Mouse (Mus musculus) granulocyte monocyte progenitor cell, adult 5-6 weeks (primary cell): Measurements from ENCODE around the gene Thsd7b. TPM values are rescaled to one million over a fixed set of nuclear protein-coding genes. Genes with fewer than 3 reads are reported as not detected.
"Not testable (repeated sequence)": the region's sequence is repeated elsewhere in the genome, so short reads cannot be mapped to it uniquely, and the experiment has no call there.

Source experiments
- ATAC-seq: replicated peaks from 2 replicates; pipeline ENCODE4 v1.8.0; 2016; ENCODE audit warnings: mild to moderate bottlenecking, moderate TSS enrichment, inconsistent platforms; ENCODE audit not compliant: poor library complexity, severe bottlenecking
- total RNA-seq, 2 experiments: library from RNA; stranded (forward) in 1 of 2; stranded (reverse) in 1 of 2; fragments of 200-712, 200-1000 nt in 1 of 2; fragments of >200 nt in 1 of 2; fragmentation: Nextera tagmentation in 1 of 2; gene quantifications; 2 replicates each; pipeline ENCODE4 v1.2.3; 2014 to 2017

Gene Thsd7b
- total RNA-seq, 2 experiments from 2014 or later = not detected

DNA sequence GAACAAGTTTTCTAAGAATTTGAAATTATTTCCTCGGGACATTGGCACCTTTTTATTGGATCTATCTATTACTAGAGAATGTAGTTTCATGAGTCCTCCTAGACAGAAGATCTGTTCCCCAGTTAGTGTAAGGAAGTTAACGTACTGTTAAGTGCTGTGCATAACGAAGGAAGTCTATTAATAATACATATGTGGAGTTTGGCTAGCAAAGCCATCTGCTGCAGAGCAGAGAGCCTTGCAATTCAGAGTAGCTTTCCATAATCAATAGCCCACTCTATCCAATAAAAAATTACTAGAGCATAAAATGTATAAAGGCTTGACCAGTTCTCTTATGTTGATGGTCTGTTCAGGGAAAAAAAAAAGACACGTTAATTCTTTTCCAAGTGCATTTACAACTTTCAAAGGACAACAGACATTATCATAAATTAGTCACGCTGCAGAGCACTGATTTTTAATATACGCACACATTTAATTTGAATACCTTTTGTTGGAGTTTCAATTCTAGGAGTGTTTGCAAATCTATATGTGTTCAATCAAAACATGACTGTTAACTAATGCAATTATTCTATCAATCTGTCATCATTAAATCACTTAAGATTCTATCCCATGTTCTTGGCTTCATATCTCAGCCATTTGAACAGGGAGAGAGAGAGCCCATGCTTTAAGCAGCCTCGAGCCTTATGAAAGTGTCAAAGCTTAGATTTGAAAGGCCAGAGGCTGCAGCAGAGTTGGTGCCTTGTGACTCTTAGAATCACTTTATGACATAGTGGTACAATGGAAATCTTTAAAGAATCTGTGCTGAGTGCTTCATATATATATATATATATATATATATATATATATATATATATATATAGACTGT is 346.6 kb downstream of the Thsd7b start:
- no peak for ATAC-seq

DNA sequence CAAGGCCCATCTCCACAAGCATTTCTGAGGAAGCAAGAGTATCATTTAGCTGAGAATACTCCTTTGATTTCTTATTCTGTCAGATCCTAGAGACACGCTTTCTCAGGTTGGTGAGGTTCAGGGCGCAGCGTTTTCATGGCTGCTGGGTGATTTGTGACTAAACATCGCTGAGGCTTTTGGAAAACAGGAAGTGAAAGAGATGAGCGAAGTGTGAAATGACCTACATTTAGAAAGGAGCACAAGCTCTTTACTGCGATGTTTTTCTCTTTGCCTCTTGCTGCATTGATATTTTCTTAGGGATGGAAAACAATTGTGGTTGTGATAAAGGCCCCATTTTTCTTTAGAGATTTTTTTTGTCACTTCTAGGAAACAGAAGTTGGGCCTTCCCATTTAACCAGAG is 351.4 kb downstream of the Thsd7b start:
- peak; percentile 89 for ATAC-seq

DNA sequence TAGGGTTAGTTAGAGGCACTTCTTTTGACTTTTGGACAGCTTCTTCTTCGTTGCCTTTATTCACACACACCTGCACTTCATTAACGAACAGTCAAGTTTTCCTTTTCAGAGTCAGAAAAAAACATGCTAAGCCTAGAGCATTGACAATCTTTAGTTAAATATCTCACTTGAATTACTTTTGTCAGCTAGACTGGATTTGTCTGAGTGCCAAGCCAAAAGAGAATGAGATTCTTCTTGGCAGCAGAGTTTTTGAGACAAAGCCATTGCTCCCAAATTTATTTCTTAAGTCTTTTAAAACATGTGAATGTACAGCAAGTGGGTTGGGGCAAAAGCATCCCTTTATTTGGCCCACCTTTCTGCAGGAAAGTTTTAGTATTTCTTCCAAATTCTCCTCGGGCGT is 362.0 kb downstream of the Thsd7b start:
- ATAC-seq = no peak

DNA sequence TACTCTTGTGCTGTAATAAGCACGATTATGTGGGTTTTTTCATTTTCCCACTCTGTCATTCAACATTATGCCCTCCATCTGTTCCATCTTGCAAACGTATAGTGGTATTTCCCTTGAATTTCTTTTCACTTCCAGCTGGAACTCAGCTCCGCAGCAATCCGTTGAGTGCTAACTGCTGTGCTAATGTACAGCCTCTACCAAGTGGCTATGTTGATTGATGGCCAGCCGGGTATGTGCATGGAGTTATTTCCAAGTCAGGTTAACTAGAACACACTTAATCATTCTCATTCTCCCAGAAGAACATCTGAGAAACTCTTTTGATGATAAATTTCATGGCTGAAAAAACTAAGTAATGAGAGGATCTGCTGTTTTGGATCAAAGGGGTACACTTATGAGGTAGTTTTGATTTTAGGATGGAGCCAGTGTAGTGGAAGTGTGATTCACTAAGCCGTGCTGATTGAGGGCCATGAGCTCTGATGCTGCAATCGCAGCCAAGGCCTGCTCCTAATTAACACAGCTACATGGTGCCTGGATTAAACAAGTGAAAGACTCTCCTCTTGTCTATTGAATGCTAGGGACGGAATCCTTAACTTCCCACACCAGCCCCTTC is 371.3 kb downstream of the Thsd7b start:
- ATAC-seq = no peak

DNA sequence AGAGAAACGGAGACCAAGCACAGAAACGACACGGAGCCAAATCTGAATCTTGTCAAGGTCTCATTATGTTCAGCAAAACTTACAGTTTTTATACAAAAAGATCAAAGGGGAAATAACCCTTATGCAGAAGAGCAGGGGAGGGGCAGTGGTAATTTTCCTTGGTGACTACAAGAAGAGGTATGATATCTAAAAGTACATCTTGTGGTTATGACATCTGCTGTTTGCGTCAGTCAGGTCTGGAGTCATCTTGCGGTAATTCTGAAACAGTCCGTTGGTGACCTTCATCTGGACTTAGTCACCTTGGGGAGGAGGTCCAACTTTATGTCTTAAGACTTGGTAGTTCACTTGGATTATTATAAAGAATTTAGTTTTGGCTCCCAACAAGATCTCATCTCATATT is 378.3 kb downstream of the Thsd7b start:
- not testable (repeated sequence) for ATAC-seq

DNA sequence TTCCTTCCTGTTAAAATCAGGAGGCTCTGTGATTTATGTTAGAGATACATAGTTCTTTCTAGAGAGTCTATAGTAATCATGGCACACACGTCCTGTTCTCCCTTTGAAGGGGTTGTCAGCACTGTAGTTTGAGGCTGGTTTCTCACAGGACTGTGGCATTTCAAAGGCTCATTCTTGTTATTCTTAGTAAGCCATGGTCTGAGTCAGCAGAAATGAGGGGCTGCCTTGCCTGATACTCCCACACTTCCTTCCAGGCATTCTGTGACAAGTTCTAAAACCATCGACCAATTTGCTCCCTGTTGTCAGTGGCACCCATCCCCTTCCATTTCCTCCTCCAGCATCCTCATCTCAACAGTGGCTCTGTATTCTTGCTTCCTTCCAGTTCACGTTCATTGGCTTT is 384.9 kb downstream of the Thsd7b start:
- no peak for ATAC-seq

DNA sequence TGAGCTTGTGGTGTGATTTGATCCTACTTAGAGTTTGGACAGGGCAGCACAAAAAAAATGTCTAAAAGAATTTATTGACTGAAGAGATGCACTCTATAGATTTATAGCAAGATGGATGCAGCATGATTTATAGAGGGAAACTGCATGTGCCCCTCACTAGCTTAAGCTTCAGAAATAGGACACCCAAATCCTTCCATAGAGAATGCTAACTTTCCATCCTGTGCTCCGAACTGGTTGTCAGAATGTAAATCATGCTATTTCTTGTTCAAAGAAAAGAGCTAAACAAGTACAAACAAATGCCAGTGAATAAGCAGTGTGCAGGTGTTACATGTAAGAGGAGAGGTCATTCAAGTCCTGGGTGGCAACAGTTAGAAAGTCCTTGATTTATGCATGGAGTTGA is 402.8 kb downstream of the Thsd7b start:
- ATAC-seq = no peak

DNA sequence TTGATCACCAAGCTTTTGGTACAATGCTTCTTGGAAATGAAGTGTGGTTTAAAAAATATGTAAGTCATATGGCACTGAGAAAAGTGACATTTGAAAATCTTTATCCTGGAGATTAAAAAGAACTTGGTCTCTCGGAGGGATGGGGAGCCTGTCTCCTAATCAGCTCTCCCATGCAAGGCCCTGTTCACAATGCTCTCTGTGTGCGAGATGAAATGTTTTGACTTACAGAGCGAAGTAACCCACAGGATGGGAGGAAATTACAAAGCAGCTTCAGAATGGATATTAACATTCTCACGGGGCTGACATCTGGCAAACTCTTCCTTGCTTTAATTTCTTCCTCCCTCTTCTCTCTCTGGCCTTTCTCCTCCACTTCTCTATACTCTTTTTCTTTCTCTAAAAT is 405.7 kb downstream of the Thsd7b start:
- ATAC-seq = no peak

DNA sequence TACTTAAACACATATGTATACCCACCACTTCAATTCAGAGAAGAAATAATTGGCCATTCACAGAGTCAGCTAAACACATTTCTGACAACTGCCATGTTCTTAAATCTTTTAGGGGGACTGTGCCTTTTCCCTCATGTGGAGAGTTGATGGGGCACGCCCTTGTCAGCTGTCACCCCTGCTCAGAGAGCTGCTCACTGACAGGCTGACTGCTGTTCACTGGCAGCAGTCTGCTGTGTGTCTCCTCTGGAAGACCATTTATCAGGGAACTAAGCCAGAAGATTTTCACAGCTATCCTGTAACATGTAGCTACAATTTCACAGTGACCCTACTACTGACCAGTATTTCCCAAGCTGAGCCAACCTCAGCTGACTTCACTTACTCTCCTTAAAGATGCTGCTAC is 432.6 kb downstream of the Thsd7b start:
- ATAC-seq = no peak

DNA sequence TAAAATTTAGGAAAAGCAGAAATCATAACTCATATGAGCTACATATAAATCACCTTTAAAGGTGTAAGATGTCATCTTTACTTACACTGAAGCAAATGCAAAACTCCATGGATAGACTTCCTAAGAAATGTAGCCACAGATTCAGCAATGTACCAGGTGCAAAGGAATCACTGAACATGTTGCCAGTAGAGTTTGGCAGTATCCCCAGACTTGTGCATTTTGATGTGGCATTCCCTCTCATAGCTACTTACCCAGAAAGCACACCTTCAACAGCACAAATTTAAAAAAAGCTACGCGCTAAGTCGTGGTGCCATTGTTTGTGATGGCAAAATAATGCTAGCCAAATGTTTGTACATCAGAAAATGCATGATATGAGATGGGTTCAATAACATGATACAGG is 439.6 kb downstream of the Thsd7b start:
- ATAC-seq = no peak

DNA sequence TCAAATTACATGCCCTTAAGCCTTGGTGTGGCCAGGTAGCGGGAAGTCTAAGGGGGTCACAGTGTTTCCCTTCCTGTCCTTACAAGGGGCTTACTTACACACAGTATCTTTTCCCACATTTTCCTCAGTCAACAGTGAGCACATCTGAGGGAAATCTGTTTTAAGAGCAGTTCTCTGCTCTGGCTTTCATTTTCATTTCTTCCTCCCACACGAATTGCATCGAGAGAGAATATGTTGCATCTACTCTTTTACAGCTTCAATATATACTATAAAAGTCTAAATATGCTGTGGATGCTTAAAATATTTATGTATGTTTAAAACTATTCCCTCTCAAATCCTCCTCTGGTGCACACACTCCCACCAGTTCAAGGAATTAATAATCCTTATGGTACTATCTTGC is 440.5 kb downstream of the Thsd7b start:
- no peak for ATAC-seq

DNA sequence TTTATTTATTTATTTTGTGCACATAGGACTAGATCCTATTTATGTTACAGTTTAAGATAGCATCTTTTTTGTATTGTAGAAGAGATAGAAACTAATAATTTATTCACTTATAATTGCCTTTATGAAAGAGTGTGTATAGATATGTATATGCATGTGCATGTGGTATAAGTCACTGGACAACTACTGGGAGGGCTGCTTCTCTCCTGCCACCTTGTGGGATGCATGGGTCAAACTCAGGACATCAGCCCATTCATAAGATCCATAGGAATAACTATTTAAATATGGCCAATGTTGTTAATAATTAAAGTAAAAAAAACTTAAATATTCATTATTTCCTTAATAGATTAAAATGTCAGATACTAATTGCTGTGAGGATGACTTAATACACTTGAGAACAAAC is 446.5 kb downstream of the Thsd7b start:
- ATAC-seq = no peak

DNA sequence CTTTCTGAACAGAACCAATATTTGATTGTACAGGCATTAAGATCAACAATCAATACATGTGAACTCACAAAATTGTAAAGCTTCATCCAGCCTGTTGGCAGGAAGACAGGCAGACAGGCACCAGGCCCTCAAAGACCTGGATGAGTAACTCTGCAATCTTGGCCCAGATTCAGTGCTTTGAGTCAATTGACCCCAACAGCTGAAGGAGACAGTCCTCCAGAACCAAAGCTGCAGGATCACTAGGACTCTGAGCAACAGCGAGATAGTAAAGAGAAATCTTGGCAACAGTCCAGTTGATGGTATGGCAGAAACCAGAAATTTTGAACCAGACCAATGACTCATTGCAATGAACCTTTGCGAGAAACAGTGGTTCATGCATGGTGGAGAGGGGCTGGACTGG is 458.9 kb downstream of the Thsd7b start:
- no peak for ATAC-seq

DNA sequence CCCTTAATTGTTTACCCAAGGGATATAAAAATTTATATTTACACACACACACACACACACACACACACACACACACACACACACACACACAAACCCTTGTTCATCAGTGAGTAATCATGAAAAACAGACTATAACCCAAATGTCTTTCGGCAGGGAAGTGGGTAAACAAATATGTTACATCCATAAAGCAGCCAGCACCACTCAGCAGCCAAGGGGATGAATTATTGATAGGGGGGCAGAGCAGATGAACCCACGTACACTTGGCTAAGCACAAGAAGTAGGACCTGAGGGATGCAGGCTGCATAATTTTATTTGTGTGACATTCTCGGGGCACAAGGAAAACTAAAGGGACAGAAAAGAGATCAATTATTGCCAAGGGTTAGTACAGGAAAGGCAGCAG is 474.5 kb downstream of the Thsd7b start:
- ATAC-seq = no peak

DNA sequence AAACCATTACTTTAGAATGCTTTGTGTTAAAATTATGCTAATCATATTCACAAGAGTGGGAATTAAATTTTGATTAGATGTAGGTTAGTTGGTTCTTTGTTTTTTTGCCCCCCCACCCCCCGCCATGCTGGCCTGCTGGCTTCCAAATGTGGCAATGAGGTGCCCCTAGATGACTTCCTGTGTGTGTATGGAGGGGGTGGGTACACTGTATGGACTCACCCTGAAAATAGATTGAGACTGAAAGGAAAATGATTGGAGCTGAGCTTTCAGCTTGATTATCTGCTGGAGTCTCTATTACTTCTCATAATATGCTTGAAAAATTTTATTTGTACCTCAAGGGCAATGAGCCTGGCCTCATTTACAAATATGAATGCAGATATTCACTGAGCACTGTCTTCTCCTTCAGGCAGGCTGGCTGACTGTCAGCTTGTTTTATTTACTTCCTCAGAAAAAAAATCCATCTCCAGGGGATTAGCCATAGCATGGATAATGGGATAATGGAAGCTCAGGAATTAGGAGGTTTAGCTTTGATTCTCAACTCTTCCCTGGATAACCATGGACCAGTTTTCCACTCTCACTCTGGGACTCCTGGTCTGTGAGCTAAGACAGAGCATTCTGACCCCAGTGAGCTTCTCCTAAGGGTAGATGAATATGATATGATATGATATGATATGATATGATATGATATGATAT is 483.6 kb downstream of the Thsd7b start:
- no peak for ATAC-seq

DNA sequence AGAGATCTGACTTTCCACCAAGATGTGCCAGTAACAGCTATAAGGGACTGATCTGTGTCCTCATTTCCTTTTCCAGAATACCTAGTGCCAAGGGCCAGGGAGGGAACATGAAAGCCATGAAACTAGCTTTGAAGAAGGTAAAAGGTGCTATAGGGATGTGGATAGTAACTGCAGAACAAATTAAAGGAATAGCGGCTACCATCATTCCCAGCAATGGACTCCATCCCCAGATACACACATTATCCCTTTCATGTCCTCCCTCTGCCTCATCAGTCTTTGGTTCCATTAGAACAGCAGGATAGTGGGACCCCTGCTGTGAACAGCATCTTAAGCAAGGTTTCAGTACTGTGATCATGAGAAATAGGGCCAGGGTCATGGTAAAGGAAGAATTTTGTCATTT is 485.9 kb downstream of the Thsd7b start:
- no peak for ATAC-seq

DNA sequence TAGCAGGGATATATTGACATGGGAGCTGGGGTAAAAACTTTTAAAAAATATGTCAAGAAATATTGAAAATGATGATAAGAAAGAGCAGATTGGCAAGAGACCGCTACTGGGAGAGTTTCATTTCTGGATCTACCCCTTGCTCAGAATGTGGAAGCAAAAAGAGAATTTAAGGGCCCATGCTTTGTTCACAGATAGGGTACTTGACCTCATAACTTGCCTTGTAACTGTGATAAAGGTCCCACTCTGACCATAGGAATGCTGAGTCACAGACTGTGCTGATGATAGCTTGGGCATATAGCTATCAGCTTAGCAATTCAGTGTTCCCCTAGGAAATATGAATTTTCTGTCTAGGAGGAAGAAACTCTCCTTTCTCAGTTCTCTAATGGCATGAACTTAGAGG is 488.1 kb downstream of the Thsd7b start:
- no peak for ATAC-seq

DNA sequence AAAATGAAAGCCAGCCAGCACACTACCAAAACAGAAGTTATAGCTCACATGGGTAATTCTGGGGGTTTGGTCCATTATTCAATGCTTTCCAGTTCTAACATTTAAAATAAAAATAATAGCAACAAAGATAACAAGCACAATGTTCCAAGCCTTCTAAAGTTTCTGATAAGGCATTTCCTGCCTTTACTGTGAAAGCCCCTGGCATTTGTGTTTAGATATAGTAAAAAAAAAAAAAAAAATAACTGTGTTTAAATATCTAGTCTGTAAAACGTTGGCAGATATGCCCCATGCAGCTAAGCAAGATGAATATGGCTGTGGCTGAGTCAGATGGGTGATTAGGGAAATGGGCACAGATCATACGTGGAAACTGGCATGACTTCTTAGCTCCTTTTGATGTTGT is 491.6 kb downstream of the Thsd7b start:
- ATAC-seq = no peak

DNA sequence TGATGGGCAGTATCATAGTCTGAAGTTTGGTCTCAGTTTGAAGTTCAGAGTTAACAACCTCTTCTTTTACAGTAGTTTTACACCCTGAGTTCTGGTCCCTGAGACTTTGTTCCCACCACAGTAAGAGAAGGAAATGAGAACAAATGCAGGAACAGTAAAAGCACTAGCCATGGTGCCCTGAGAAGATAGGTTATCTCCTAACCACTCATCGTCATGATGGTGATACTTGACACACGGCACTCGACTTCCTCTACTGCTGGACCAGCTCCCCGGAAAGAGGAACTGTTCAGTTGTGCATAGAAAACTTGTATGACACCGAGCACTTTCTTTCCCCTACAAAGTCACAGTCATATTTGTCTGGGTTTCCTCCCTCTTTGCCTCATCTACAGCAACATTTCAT is 504.0 kb downstream of the Thsd7b start:
- ATAC-seq = no peak; the same call in 1 of the 2 replicates

DNA sequence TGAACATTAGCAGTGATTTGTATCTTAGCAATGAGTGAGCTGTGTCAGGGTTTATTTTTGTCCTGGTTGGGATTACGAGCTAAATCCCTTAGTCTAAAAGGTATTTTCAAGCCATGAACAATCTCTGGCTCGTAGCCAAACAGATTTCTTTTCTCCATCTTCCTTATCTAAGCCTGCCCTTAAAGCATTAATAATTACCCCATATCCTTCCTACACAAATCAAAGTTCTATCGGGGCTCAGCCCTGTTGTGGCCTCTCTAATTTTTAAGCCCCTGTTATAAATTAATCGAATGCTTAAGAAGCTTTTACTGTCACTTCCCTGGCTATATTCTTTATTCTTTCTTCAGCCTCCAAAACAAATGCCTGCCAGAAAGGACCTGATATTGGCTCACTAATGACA is 506.4 kb downstream of the Thsd7b start:
- no peak for ATAC-seq

DNA sequence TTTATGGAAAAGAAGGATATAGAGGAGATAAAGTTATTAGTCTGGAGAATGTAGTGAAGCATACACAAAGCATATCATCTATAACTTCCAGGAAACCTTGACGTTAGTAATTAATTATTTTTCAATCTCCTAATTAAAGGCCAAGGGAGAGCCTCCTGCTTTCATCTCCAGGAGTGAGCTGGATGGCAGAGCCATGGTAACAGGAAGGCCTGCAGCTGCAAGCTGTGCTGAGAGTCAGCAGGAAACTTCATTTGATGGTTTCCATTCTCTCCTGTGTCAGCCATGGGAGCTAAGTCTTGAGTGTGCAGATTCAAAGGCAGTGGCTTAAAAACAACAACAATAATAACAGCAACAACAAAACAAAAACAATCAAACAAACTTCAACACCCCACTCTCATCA is 507.5 kb downstream of the Thsd7b start:
- no peak for ATAC-seq

DNA sequence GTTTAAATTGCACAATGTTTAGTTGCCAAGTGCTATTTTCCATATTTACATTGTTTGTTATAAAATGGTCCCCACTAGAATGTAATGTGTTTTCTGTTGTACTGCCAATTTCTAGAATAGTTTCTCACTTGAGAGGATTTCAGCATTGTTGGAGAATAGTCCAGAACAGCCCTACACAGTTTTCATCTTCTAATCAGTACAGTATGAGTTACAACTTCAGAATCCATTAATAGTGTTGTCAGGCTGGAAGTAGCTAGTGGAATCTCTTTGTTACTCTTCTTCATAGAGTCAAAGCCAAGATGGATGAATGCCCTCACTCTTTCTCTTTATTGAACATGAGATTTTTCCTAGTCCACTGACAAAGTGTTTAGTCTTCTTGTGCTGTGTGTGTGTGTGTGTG is 525.4 kb downstream of the Thsd7b start:
- no peak for ATAC-seq
